Mouse (Mus musculus): ENCODE results near the gene Kcnv2.

Kcnv2 gene

DNA sequence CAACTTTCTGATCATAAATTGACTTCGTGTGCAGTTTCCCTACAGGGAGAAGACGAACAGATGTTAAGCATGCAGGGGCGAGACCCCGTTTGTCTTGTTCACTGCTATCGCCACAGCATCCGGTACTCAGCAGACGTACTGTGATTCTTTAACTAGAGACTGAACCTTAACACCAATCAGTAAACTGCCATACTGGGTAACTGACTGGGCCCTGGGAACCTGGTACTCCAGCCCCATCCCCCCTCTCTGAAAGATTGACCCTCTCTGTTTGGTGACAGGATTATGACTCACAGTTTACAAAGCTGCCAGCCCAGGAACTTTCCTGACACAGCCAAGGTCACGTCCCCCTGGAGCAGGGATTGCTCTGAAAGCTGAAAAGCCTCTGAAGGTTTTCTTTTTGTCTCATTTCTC lies 42.1 kb downstream of the Kcnv2 start:
- no peak for DNase-seq (ENCODE audit: low spot score in 2 of 2)

DNA sequence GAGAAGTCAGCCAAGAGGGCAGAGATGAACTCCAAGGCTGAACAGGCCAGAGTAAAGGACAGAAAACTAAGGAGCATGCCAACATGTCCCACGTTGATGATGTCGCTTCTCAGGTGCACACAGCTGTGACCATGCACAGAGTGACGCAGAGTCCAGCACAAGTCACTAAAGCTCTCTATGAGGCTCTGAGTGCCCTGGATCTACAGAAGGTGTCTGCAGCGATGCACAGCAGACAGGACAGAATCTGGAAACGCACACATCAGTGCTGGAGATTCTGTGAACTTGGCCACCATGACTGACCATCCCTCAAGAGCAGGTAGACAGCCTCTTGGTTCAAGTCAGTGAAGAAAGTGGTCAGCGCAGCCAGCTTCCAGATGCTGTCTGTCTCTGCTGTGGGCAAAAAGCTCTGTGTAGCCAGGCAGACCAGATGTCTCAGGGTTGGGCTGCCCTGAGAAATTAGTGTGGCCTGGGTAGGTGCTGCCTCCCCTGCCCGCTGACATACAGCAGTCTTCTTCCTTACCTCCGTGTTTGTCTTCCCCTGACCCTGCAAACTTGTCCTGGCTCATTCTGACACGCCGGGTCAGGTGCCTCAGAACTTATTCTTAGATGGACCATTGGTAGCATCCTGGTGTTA lies 43.8 kb downstream of the Kcnv2 start:
- DNase-seq (ENCODE audit: low spot score in 2 of 2): no peak

DNA sequence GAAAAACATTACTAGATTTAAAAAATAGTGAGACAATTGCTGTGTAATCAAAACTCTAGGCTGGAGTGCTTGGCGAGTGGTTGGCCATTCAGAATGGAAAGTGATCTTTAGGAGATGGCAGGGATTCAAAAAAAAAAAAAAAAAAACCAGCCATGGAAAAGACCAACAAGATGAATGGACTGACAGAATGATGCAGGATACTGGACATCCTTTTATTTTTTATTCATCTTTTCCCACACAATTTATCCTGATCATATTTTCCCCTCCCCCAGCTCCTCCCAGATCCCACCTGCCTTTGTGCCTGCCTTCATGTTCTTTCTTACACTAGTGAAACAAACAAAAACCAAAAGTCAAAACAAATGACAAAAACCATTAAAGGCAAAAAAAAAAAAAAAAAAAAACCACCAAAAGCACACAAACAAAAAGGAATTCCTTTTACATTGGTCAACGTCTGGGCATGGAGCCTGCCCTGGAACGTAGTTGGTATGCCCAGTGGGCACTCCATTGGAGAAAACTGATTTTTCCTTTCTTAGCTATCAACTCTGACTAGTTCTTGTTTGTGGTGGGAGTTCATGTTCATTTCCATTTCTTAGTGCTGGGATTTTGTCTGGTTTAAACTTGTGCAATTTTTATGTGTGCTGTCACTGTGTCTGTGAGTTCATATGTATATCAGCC lies 47.2 kb downstream of the Kcnv2 start:
- no peak for DNase-seq (ENCODE audit: low spot score in 2 of 2)

DNA sequence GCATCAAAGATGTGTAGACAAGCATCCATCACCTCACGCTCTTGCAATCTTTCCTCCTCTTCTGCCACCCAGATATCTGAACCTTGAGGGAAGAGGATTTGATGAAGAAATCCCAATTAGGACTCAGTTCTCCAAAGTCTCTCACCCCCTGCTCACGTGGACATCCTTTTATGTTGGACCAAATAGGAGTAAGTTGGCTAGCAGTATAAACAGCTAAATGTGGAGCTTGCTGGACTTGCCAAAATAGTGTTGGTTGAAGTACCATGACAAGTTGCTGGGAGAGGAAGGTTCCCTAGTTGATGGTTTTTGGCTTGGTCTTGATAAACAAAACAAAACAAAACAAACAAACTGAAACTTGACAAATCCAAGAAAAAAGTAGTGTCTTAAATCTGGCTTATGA lies 47.8 kb downstream of the Kcnv2 start:
- no peak for DNase-seq (ENCODE audit: low spot score in 2 of 2)

DNA sequence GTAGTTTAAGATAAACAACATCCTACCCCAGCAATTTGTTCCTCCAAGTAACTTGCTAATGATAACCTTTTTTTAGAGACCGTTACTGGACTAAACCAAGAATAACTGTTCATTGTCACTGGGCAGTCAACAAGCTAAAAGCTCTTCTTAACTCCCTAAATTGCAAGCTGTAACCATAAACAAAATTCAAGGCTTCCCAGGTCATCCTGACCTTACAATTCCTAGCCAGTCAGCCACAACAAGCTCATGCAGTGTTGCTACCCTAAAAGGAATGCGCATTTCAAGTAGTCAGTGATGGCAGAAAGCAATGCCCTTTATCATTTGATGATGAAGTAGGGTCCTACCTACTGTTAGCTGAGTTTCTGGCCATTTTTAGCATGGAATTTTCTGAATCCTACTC lies 48.4 kb downstream of the Kcnv2 start:
- no peak for DNase-seq (ENCODE audit: low spot score in 2 of 2)

DNA sequence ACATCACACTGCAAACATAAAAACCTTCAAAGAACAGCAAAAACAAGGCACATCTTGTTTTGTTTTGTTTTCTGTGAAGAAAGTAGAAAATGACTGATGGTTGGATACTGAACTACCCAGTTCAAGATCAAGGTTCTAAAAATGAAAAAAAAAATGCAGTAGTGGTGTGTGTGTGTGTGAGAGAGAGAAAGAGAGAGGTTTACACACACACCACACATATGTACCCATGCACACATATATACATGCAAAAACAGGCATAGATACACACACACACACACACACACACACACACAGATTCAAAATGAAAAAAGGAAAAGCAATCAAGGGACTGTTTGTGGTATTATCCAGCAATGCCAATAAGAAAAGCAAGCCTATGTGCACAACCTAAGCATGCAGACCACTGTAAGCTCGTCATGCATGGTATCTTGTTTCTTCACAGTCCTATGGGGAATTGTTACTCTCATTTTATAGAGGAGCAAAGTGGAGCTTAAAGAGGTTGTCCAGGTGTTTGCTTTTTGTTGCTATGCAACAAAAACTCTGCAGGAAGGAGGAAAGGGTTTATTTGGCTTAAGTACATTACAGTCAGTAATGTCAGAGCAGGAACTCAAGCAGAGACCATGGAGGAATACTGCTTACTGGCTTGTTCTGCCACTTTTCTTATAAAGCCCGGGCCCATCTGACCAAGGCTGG lies 57.5 kb downstream of the Kcnv2 start:
- no peak for DNase-seq (ENCODE audit: low spot score in 2 of 2)

DNA sequence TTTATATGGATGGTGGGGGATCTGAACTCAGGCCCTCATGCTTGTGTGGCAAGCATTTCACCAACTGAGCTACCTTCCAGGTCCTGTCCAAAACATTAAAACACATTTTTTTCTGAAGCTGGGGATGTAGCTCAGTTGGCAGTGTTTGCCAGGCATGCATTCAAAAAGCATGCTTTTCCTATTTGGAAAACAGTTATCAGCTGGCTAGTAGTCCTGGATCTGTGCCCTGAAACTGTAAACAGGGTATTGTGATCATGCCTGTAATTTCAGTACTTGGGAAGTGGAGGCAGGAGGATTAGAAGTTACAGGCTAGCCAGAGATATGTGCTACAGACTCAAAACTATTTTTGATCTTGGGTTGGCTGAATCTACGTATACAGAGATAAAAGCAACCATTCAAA lies 59.7 kb downstream of the Kcnv2 start:
- no peak for DNase-seq (ENCODE audit: low spot score in 2 of 2)

DNA sequence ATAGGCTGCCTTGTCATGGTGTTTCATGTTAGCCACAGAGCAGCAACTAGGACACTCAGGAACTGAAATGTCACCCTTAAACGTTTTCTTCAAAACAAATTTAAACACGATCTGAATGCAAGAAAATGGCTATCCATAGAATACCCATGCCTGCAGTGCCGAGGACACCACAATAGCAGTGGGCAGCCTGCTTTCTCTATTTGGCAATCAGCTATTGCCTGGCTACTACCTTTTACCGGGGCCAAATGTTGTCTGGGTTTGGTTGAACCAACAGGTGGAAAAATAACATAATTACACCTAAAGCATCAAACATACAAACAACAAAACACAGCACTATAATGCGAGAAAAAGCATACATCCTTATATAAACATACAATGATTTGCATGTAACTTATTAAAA lies 60.9 kb downstream of the Kcnv2 start:
- no peak for DNase-seq (ENCODE audit: low spot score in 2 of 2)

DNA sequence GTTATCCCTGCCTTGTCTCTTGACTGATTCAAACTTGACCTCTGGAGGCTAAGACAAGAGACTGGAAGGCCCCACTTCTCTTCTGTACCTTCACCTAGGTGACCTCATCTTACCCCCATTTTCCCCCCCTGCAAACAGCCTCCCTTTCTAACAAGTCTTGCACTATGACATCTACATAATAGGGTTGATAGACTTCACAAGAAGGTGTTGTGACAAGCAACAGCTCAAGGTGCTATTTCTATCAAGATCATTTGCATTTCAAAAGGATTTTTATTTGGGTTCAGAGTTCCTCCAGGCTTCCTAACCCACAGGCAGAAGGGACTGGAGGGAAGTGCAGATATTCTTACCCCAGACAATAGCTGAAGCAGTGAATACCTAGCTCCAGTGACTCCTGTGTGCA lies 62.9 kb downstream of the Kcnv2 start:
- no peak for DNase-seq (ENCODE audit: low spot score in 2 of 2)

Measured in spleen, postnatal 10 days (tissue).